Mouse (Mus musculus) gastrocnemius, postnatal 14 days (tissue): Measurements from ENCODE around the gene Ucn2. TPM values are rescaled to one million over a fixed set of nuclear protein-coding genes. Genes with fewer than 3 reads are reported as not detected.

Source experiments
- DNase-seq: peaks from one replicate; pipeline ENCODE4 v3.0.0; 2021; ENCODE audit warnings: mixed read lengths
- intact Hi-C: fragments of 180-260 bp; cut with DNase I; formaldehyde crosslinking; loops from one replicate; pipeline ENCODE4 v1.15.1; 2025; ENCODE audit warnings: low total_unique reads
- total RNA-seq, 2 experiments: library from RNA; stranded (reverse); gene quantifications; 2 replicates each; pipeline ENCODE4 v1.2.3; 2021

Ucn2 gene
- total RNA-seq, 2 experiments from 2014 or later: 0.40 to 0.53 TPM

DNA sequence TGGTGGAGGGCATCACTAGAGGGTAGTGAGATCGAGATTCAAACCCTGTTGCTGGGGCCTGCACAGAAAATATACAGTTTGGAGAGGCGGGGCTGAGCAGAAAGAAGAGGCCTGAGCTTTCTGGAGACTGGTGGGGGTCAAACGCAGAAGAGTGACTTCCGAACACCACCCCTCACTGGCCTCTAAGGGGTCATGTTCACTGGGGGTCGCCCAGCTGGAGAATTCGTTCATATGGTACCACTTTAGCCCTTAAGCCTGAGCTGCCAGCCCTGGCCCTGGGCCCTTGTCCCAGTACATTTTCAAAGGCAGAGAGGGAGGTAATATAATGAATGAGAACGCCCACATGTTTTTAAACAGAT is 4.6 kb downstream of the Ucn2 start:
- DNase-seq: peak; percentile 26
- intact Hi-C loops: no loop called here

DNA sequence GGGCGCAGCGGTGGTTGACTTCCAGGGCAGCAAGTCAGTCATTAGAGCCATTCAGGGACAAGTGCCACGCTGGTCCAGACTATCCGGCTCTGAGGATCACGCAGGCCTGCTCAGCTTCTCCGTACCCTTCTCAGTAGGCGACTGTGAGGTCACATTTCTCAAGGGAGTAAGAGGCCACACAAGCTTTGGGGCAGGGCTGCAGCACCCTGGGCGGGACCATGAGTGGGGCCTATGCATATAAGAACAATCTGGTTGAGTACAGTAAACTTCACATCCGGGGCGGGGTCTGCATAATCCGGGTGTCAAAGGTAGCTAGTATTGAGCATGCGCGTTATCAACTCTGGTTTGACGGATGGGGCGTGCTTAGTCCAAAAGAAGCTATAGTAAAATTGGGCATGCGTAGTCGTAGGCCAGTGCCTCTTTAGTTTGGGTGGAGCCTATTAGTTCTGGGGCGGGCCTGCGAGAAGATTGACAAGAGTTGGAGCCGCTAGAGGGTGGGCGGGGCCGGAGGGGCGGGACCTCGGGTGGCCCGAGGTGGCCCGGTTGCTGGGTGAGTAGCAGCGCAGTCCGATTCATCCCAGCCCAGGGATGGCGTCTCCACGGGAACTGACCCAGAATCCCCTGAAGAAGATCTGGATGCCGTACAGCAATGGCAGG is 5.7 kb downstream of the Ucn2 start, which contains the start of gene Pfkfb4:
Gene Pfkfb4, plus strand, starts transcription at position 351 of the 657 bp plus-strand sequence.
- peak; percentile 94 for DNase-seq
- intact Hi-C loops: no loop called here

DNA sequence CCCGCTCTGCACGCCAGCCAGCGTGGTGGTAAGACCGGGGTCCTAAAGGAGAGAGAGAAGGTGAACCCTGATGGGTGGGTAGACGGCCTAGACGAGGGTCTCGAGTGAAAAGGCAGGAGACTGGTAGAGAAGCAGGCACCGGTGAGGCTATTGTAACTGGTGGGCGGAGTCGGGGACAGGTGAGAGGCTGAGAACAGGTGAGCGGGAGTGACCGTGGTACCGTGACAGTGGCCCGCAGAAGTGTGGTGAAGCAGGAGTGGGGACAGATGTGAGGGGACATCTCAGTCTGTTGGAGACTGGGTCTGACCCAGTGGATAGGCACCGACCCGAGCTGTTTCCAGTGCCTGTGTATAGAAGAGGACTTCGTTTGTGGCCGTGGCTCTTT is 6.3 kb downstream of the Ucn2 start:
- DNase-seq: no peak
- intact Hi-C loops: no loop called here

DNA sequence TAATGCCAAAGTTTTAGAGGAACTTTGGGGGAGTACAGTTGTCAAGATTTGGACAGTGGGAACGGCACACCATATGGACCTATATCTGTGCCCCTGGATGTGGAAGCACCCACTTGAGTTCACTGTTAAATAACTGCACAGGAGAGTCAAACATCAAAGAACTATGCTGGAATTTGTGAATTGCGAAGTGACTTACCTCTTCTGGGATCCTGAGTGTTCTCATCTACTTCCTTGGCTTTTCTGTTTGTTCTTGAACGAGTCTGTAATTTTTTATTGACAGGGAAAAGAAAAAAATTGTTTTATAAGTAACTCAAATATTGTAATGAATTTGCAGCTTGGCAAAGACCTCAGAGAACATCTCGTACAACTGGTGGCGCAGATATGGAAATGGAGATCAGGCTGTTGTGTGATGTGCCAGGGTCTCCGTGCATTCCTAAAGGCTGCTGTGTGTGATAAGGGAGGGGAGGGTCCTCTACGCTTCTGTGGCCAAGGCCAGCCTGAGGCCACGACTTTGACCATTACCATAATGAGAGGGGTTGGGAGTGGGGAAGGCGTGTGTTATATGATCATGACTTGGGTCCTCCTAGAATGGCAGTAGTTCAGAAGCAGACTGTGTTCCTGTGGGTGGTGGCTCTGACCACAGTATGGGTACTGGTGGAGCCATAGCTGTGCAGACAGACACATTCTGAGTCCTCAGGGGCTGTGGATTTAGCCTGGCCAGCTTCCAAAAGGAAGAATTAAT is 7.0 kb downstream of the Ucn2 start:
- DNase-seq: no peak
- intact Hi-C loops: no loop called here

DNA sequence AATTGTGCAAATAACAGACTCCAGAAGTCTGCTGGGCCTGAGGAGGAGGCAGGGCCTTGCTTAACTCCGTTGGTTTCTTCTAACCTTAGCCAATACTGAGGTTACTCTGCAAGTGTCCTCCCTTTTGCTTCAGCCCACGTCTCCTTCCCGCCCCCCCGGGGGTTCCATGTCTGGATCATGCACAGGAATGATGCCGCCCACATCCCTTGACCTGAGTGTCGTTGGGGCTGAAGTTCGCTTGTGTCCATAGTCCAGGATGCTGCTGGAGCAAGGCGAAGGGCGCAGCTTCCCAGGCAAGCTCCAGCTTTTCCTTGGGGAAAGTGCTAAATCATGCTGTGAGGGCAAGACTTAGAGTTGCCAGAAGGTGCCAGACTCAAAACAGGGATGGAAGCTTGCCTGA is 10.6 kb downstream of the Ucn2 start:
- intact Hi-C loops: no loop called here
- no peak for DNase-seq

DNA sequence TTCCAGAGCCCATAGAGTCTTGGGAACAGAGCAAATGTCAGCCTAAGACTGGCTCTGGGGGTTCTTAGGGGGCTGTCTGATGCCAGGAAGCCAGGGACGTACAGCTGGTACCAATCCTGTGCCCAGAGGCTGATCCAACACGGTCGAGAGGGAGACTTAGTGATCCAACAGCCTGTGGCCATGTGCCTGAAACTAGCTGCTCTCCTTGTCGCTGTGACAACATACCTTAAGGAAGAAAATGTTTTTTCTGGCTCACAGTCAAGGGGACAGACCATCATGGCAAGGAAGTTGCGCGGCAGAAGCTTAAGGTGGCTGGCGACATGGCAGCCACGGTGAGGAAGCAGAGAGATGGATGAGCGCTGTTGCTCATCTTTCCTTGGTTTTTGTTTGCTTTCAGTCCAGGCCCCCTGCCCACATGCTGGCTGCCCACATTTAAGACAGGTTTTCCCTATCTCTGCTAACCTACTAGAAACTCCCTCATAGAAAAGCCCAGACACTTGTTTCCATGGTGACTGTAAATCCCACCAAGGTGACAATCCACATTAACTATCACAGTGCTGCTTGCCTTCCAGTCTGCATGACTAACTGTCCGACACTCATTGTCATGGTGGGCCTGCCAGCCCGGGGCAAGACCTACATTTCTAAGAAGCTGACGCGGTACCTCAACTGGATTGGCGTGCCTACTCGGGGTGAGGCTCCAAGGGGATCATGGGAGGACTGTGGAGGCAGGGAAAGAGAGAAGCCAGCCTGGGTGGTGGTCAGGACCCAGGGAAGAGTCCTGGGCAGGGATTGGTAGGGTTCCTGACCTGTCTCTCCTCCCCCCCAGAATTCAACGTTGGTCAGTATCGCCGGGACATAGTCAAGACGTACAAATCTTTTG is 12.7 kb downstream of the Ucn2 start:
- DNase-seq: no peak
- intact Hi-C loops: no loop called here

DNA sequence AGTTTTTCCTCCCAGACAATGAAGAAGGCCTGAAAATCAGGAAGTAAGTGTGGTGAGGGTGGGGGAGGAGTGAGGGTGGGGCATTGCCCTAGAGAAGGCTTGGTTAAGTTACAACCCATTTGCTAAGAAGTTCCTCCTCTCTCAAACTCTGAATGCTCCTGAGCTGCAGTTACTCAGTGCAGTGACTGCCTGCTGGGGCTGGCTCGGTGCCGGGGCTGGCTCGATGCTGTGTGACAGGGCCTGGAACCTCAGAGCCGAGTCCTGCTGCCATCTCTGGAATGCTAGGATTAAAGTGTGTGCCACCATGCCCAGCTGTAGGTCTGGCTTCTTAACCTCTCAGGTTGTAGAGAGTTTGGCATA is 13.3 kb downstream of the Ucn2 start:
- intact Hi-C loops: no loop called here
- no peak for DNase-seq

DNA sequence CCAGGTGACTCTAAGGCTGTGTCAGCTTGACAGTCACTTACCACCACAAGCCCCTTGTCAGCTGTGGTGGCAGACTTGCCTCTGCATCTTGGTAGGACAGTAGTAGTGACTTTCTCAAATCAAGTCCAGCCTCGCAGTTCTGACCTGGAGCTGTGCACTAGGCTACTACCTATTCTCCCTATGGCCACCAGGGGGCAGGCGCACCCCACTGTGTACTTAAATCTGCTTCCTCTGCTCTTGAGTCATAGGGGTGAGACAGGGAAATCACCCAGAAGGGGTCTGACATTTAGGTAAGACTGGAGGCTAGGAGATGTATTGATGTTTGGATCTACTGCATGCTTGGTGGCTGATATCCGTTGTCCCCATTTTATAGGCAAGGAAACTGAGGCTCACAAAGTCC is 14.9 kb downstream of the Ucn2 start:
- intact Hi-C loops: loop anchor here (5.0 kb wide), 1 partner anchor 122 kb away; no protein-coding TSS in a partner anchor
- peak; percentile 58 for DNase-seq

DNA sequence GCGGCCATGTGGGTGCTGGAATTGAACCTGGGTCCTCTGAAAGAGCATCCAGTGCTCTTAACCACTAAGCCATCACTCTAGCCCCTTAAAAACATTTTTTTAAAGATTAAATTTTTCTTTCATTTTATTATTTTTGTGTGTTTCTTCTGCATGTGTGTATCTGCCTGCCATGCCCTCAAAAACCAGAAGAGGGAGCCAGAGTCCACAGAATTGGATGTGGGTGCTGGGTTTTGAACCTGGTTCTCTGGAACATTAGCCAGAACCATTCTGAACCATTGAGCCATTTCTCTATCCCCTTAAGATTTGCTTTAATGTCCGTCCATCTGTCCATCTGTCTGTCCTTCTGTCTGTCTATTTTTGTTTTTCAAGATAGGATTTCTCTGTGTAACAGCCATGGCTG is 17.4 kb downstream of the Ucn2 start:
- DNase-seq: no peak
- intact Hi-C loops: loop anchor here (5.0 kb wide), 1 partner anchor 119 kb away; no protein-coding TSS in a partner anchor

DNA sequence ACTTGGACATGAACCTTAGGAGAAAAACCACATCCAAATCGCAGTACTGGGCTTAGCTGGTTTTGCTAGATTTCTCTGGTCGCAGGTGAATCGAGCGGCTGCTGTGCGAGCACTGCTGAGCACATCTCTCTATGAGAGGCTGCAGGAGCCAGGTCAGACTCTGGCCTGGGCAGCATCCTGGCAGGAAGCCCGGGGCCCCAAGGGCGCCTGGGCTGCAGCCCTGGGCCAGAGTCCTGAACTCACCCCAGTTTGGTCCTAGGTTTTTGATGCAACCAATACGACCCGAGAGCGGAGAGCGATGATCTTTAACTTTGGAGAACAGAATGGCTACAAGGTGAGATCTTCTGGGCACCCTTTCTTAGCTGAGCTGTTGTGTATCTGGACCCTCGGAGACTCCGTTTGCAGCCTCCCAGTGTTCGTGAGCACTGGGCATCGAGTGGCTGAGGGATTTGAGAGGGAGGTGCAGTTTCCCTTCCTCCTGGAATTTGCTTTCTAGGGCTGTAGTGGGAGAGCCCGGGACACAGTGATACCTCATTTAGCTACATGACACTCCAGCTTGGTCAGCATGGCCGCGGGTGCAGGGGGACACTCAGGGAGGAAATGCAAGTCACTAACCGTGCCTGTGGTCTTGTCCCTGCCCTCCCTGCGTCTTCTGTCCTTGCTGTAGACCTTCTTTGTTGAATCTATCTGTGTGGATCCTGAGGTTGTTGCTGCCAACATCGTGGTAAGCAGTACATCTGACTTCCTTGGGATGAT is 21.4 kb downstream of the Ucn2 start:
- DNase-seq: no peak
- intact Hi-C loops: no loop called here

DNA sequence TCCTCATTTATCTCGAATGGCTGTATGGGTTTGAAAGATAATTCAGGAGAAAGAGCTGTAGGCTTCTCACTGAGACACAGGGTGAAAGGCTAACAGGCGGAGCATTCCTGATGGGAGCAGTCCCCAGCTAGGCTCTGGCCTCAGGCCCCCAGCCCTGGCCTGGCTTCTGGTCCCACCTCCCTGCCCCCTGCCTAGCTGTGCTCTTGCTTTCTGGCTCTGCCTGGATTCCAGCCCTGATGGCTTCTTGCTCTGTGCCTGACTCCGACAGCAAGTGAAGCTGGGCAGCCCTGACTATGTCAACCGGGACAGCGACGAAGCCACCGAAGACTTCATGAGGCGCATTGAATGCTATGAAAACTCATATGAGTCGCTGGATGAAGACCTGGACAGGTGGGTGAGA is 22.3 kb downstream of the Ucn2 start:
- intact Hi-C loops: no loop called here
- DNase-seq: no peak

DNA sequence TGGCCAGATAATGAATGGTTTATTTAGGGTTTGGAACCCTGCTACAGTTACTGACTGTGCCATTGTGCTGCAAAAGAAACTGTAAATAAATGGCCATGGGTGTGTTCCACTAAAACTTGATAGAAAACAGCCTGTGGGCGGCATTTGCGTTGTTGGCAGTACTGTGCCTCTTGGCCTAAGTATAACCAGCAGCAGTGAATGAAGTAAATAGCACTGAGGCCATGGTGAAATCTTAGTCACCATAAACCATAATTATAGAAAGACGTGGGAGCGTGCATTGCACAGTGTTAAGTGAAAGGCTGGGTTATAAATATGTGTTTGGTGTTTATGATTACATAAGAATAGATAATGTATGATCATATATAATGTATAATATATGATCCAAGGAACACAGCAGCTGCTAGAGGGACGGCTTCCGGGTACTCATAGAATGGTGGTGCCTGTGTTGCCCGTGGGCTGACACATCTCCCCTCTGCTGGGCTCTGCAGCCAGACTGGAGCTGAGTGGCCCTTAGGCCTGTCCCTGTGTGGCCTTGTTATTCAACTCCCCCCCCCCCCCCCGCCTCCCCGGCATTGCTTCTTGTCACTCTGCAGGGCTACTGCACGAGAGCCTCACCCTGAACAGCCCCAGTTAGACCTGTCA is 23.3 kb downstream of the Ucn2 start:
- peak; percentile 40 for DNase-seq
- intact Hi-C loops: no loop called here

DNA sequence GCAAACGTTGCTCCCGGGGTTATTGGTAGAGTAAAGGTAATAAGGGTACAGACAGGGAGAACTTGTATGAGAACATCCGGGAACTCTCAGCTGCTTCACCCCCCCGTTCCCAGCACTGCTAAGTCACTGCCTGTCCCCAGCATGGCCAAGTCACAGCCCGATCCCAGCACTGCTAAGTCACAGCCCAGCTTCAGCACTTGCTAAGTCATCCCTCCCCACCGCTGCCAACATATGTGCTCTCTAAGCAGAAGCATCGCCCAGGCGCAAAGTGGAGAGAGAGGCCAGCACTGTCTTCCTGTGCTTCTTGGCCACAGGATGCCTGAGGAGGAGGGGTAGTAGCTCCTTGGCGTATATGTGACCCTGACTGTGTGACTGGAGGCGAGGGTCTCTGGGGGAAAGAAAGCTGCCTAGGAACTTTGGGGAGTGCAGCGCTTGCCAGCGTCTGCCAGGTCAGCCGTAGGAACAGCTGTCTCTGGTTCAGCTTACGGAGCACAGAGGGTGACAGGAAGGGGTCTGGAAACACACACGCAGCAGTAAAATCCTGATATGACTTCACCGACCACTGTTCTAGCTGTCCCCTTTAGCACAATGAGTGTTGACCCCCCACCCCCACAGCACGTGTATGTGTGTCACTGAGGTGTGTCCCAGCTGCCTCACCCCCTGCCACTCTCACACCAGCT is 24.0 kb downstream of the Ucn2 start:
- intact Hi-C loops: no loop called here
- DNase-seq: peak; percentile 83

DNA sequence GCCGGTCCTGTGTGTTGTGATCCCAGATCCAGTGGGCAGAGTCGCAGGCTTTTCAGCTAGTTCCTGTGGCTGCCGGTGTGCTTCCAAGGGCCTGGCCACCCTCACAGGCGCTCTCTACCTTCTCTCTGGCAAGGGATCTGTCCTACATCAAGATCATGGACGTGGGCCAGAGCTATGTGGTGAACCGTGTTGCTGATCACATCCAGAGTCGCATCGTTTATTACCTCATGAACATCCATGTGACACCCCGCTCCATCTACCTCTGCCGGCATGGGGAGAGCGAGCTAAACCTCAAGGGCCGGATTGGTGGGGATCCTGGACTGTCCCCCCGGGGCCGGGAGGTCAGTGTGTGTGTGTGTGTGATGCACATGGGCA is 24.5 kb downstream of the Ucn2 start:
- intact Hi-C loops: no loop called here
- DNase-seq: peak; percentile 14

DNA sequence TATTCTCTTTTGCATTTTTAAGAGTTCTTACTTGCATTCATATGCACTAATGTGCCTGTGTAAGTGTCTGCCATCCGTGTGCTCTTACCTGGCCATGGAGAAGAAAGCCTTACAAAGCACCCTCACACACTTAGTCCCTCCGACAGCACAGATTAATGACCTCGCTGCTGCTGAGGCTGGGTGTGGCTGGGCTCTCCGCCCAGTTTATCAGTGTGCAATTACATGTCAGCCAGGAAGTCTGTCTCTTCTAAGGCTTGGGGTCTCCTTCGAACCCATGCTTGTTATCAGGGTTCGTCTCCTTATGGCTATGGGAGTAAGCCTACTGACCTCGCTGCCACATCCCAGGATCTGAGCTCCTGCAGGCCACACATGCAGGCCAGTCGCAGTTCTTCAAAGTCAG is 29.6 kb downstream of the Ucn2 start:
- no peak for DNase-seq
- intact Hi-C loops: no loop called here

DNA sequence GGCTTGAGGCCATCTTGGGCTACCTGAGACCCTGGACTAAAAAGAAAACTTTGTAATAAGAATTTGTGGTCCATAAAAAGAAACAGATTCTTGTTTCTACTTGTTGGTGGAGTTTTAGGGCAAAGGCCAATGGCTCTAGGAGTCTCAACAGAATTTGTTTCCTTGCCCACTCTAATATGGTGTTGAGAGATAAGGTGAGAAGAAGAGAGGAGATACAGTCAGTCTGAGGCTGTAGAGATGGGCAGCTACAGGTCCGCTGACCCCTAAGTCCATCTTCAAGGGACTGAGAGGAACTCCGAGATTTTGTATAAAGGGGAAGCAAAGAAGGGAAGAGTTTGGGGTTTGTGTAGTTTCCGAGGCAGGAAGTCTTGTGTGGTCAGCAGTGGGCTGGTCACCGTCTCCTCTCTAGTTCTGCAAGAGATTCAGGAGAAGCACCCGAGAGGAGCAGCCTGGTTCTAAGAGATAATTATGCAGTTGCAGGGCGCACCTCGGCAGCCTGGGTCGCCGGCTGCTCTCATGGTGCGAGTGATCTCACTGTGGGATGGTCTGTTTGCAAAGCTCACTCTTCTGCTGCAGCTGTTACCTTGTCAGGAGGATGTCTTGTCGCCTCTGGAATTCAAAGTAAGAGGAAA is 31.3 kb downstream of the Ucn2 start:
- no peak for DNase-seq
- intact Hi-C loops: no loop called here

DNA sequence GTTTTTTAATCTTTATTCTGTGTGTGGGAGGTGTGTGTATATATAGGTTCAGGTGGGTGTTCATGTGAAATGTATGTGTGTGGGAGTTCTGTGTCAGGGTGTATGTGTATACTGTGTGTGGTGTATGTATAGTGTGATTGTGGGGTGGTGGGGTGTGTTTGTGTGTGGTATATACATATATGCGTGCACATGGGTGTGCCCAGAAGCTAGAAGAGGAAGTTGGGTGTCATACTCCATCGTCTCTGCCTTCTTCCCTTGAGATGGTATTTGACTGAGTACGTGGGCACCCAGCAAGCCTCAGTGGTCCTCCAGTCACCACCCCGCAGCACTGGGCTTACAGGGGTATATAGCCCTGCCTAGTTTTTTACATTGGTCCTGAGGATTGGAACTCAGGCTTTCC is 35.6 kb downstream of the Ucn2 start:
- intact Hi-C loops: no loop called here
- DNase-seq: no peak
